Mouse (Mus musculus): ENCODE measurements at regions not wholly inside any gene's neighbourhood (a gene's known extent, or its start where the extent isn't known, plus 50 kb on each side); places are given as distances from the start of the nearest gene placed in this dataset.

GRCm38 (mm10) chr4:98200701-98201100, 182.4 kb downstream of the Tm2d1 start:
- DNase-seq (ENCODE audit: low read depth, low spot score) = no peak

GRCm38 (mm10) chr4:98190318-98190717, 192.8 kb downstream of the Tm2d1 start:
- DNase-seq (ENCODE audit: low read depth, low spot score) = no peak

- no peak for DNase-seq (ENCODE audit: low read depth, low spot score)
Measured at GRCm38 (mm10) chr4:98189894-98190293, 193.2 kb downstream of the Tm2d1 start.

- DNase-seq (ENCODE audit: low read depth, low spot score) = no peak
Measured at GRCm38 (mm10) chr4:98188944-98189343, 194.2 kb downstream of the Tm2d1 start.

- no peak for DNase-seq (ENCODE audit: low read depth, low spot score)
Measured at GRCm38 (mm10) chr4:98187038-98187437, 196.1 kb downstream of the Tm2d1 start.

GRCm38 (mm10) chr4:98182053-98182355, 201.1 kb downstream of the Tm2d1 start:
- peak; percentile 39 for DNase-seq (ENCODE audit: low read depth, low spot score)

- DNase-seq (ENCODE audit: low read depth, low spot score) = no peak
Measured at GRCm38 (mm10) chr4:98181185-98182052, 201.7 kb downstream of the Tm2d1 start.

- DNase-seq (ENCODE audit: low read depth, low spot score) = no peak
Measured at GRCm38 (mm10) chr4:98180336-98180735, 202.8 kb downstream of the Tm2d1 start.
